Mouse (Mus musculus): ENCODE data around the gene Pilrb2. TPM values are rescaled to one million over a fixed set of nuclear protein-coding genes. Genes with fewer than 3 reads are reported as not detected.
"Not testable (repeated sequence)": the region's sequence is repeated elsewhere in the genome, so short reads cannot be mapped to it uniquely, and the experiment has no call there.

Pilrb2 gene
- polyA plus RNA-seq, 2 experiments, result 0.13 TPM; not detected in 1

DNA sequence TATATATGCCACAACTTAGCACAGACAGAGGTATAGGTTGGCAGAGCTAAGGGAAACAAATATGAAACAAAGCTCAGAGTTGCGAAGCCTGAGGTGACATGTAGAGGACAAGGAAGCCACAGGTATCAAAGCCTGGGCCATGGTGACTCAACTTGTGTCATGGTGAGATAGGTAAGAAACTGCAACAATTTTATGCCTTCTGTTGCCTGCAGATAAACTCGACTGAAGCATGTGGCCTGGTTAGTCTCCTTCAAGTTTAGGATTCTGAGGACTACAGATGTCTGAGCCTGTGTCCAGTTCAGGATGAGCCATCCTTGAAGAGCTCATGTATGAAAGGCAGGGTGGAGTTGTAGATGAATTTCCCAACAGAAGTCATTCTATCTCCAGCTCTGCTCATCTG, 3.4 kb upstream of the Pilrb2 start:
- no peak overlapping the region for H3K9ac ChIP-seq (ENCODE audit: low read depth, low read length, severe bottlenecking)
- no peaks in the 10 kb centered on the region for H3K9me3 ChIP-seq (ENCODE audit: control insufficient read depth, low read length)
- no peak overlapping the region for H3K27ac ChIP-seq (replicated peaks; ENCODE audit: low read depth, low read length)
- ATAC-seq (ENCODE audit: low FRiP score, low read depth) (no peak), DNase-seq (ENCODE audit: low spot score) (no peak)
- no peaks in the 10 kb centered on the region for H3K36me3 ChIP-seq (ENCODE audit: control insufficient read depth, insufficient read depth, low read length)
- 89% methylated on average over 2 of the region's 2 CpGs for WGBS
- H3K4me1 ChIP-seq (ENCODE audit: control insufficient read depth, insufficient read depth, low read length), result no peaks in the 10 kb centered on the region
- no peak overlapping the region for H3K4me3 ChIP-seq (replicated peaks; ENCODE audit: low read length)
- no peak for TF ChIP-seq POLR2A (IDR thresholded peaks at IDR 0.05; ENCODE audit: borderline replicate concordance, extremely low read depth, insufficient read depth, insufficient read length)
- H3K4me2 ChIP-seq (replicated peaks; ENCODE audit: low read depth, low read length, severe bottlenecking), result no peak overlapping the region
- no peaks in the 10 kb centered on the region for H3K27me3 ChIP-seq (ENCODE audit: control insufficient read depth, insufficient read depth, low read length)

GRCm38 (mm10) chr5:137872381-137872702, 727 bp upstream of the Pilrb2 start:
- not testable (repeated sequence) for H3K36me3 ChIP-seq (ENCODE audit: control insufficient read depth, insufficient read depth, low read length); H3K9ac ChIP-seq (ENCODE audit: low read depth, low read length, severe bottlenecking); H3K4me3 ChIP-seq (replicated peaks; ENCODE audit: low read length); ATAC-seq (ENCODE audit: low FRiP score, low read depth); H3K4me2 ChIP-seq (replicated peaks; ENCODE audit: low read depth, low read length, severe bottlenecking); H3K4me1 ChIP-seq (ENCODE audit: control insufficient read depth, insufficient read depth, low read length); H3K27ac ChIP-seq (replicated peaks; ENCODE audit: low read depth, low read length); H3K27me3 ChIP-seq (ENCODE audit: control insufficient read depth, insufficient read depth, low read length); DNase-seq (ENCODE audit: low spot score); H3K9me3 ChIP-seq (ENCODE audit: control insufficient read depth, low read length)
- WGBS, result 20% methylated on average over 1 of the region's 1 CpGs

DNA sequence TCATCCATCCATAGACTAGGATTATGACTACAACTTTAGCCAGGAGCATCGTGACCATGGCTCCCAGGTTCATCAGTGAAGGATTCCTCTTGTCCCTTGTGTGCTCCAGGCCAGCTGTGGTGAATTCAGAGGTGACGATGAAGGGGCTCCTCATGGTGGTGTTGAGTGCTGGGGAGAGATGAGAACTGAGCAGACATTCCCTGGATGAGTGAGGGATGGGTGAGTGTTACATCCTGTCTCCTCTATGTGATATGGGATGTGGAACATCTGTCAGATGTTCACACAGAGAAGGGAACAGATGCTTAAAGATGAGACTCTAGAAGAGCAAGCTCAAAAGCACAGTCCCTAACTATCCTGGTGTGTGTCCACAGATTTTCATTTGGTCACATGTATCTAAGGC, 3.0 kb downstream of the Pilrb2 start:
- ATAC-seq (ENCODE audit: low FRiP score, low read depth); H3K9me3 ChIP-seq (ENCODE audit: control insufficient read depth, low read length); H3K9ac ChIP-seq (ENCODE audit: low read depth, low read length, severe bottlenecking); H3K27me3 ChIP-seq (ENCODE audit: control insufficient read depth, insufficient read depth, low read length); H3K4me2 ChIP-seq (replicated peaks; ENCODE audit: low read depth, low read length, severe bottlenecking); H3K4me1 ChIP-seq (ENCODE audit: control insufficient read depth, insufficient read depth, low read length); H3K4me3 ChIP-seq (replicated peaks; ENCODE audit: low read length); DNase-seq (ENCODE audit: low spot score); H3K36me3 ChIP-seq (ENCODE audit: control insufficient read depth, insufficient read depth, low read length); H3K27ac ChIP-seq (replicated peaks; ENCODE audit: low read depth, low read length): not testable (repeated sequence)
- WGBS, result 61% methylated on average over 2 of the region's 2 CpGs

DNA sequence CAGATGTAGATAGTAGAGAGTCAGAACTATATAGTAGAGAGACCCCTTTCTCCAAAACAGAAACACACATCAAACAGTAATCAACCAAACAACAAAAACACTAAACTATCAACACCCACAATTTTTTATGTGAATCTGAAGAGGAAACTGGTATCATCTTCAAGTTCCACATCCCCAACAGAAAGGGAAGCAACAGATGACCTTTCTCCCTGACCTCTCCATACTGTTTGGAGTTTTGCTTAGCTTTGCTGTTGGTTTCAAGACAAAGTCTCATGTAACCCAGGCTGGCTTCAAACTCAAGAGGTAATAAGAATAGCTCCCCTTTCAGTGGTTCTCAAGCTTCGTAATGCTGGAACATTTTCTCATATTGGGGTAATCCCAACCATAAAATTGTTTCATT, 7.6 kb downstream of the Pilrb2 start:
- H3K4me3 ChIP-seq (replicated peaks; ENCODE audit: low read length); H3K36me3 ChIP-seq (ENCODE audit: control insufficient read depth, insufficient read depth, low read length); H3K4me2 ChIP-seq (replicated peaks; ENCODE audit: low read depth, low read length, severe bottlenecking); ATAC-seq (ENCODE audit: low FRiP score, low read depth); H3K4me1 ChIP-seq (ENCODE audit: control insufficient read depth, insufficient read depth, low read length); H3K27ac ChIP-seq (replicated peaks; ENCODE audit: low read depth, low read length); H3K27me3 ChIP-seq (ENCODE audit: control insufficient read depth, insufficient read depth, low read length); H3K9ac ChIP-seq (ENCODE audit: low read depth, low read length, severe bottlenecking); DNase-seq (ENCODE audit: low spot score); H3K9me3 ChIP-seq (ENCODE audit: control insufficient read depth, low read length): not testable (repeated sequence)
- WGBS, result 85% methylated on average over 1 of the region's 1 CpGs

- H3K4me1 ChIP-seq (ENCODE audit: control insufficient read depth, insufficient read depth, low read length); H3K9me3 ChIP-seq (ENCODE audit: control insufficient read depth, low read length); DNase-seq (ENCODE audit: low spot score); H3K9ac ChIP-seq (ENCODE audit: low read depth, low read length, severe bottlenecking); H3K27ac ChIP-seq (replicated peaks; ENCODE audit: low read depth, low read length); ATAC-seq (ENCODE audit: low FRiP score, low read depth); H3K27me3 ChIP-seq (ENCODE audit: control insufficient read depth, insufficient read depth, low read length); H3K36me3 ChIP-seq (ENCODE audit: control insufficient read depth, insufficient read depth, low read length); H3K4me3 ChIP-seq (replicated peaks; ENCODE audit: low read length); H3K4me2 ChIP-seq (replicated peaks; ENCODE audit: low read depth, low read length, severe bottlenecking): not testable (repeated sequence)
- WGBS, result 70% methylated on average over 2 of the region's 2 CpGs
Observed at GRCm38 (mm10) chr5:137857960-137858710, 13.5 kb downstream of the Pilrb2 start, which contains the start of gene Pilrb1. Gene Pilrb1, minus strand, starts transcription at chr5:137858106.

DNA sequence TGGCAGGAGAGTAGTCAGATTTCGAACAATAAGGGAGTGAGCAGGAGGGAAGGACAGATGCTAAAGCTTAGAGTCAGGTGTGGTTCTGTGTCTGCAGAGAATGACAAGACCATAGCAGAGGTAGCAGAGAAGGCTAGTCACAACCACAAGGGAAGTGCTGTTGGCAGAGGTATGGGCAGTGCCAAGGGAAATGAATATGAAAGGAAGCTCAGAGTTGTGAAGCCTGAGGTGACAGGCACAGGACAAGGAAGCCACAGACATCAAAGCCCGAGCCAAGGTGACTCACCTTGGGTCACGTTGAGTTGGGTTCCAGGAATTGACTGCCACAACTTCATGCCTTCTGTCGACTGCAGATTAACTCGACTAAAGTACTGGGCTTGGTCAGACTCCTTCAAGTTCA, 14.7 kb downstream of the Pilrb2 start:
- not testable (repeated sequence) for H3K4me3 ChIP-seq (replicated peaks; ENCODE audit: low read length)

GRCm38 (mm10) chr5:137854907-137855306, 16.7 kb downstream of the Pilrb2 start:
- H3K27ac ChIP-seq (replicated peaks; ENCODE audit: low read depth, low read length); ATAC-seq (ENCODE audit: low FRiP score, low read depth); DNase-seq (ENCODE audit: low spot score): not testable (repeated sequence)

More for the DNA sequence above, 14.7 kb downstream of the Pilrb2 start:
- WGBS, result 69% methylated on average over 4 of the region's 5 CpGs
- DNase-seq (ENCODE audit: low spot score); H3K27ac ChIP-seq (replicated peaks; ENCODE audit: low read depth, low read length); ATAC-seq (ENCODE audit: low FRiP score, low read depth); H3K9me3 ChIP-seq (ENCODE audit: control insufficient read depth, low read length); H3K9ac ChIP-seq (ENCODE audit: low read depth, low read length, severe bottlenecking); H3K36me3 ChIP-seq (ENCODE audit: control insufficient read depth, insufficient read depth, low read length); H3K4me2 ChIP-seq (replicated peaks; ENCODE audit: low read depth, low read length, severe bottlenecking); H3K4me1 ChIP-seq (ENCODE audit: control insufficient read depth, insufficient read depth, low read length); H3K27me3 ChIP-seq (ENCODE audit: control insufficient read depth, insufficient read depth, low read length): not testable (repeated sequence)

DNA sequence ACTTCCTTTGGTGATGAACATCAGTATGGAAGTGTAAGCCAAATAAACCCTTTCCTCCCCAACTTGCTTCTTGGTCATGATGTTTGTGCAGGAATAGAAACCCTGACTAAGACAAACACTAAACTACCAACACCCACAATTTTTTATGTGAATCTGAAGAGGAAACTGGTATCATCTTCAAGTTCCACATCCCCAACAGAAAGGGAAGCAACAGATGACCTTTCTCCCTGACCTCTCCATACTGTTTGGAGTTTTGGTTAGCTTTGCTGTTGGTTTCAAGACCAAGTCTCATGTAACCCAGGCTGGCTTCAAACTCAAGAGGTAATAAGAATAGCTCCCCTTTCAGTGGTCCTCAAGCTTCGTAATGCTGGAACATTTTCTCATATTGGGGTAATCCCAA, 21.3 kb downstream of the Pilrb2 start:
- H3K27me3 ChIP-seq (ENCODE audit: control insufficient read depth, insufficient read depth, low read length); ATAC-seq (ENCODE audit: low FRiP score, low read depth); H3K9ac ChIP-seq (ENCODE audit: low read depth, low read length, severe bottlenecking); H3K4me3 ChIP-seq (replicated peaks; ENCODE audit: low read length); H3K36me3 ChIP-seq (ENCODE audit: control insufficient read depth, insufficient read depth, low read length); DNase-seq (ENCODE audit: low spot score); H3K9me3 ChIP-seq (ENCODE audit: control insufficient read depth, low read length); H3K4me2 ChIP-seq (replicated peaks; ENCODE audit: low read depth, low read length, severe bottlenecking); H3K4me1 ChIP-seq (ENCODE audit: control insufficient read depth, insufficient read depth, low read length); H3K27ac ChIP-seq (replicated peaks; ENCODE audit: low read depth, low read length): not testable (repeated sequence)
- WGBS, result 79% methylated on average over 1 of the region's 1 CpGs

More at GRCm38 (mm10) chr5:137854907-137855306, 16.7 kb downstream of the Pilrb2 start:
- H3K9me3 ChIP-seq (ENCODE audit: control insufficient read depth, low read length); H3K4me1 ChIP-seq (ENCODE audit: control insufficient read depth, insufficient read depth, low read length); H3K4me3 ChIP-seq (replicated peaks; ENCODE audit: low read length); H3K27me3 ChIP-seq (ENCODE audit: control insufficient read depth, insufficient read depth, low read length); H3K36me3 ChIP-seq (ENCODE audit: control insufficient read depth, insufficient read depth, low read length); H3K4me2 ChIP-seq (replicated peaks; ENCODE audit: low read depth, low read length, severe bottlenecking); H3K9ac ChIP-seq (ENCODE audit: low read depth, low read length, severe bottlenecking): not testable (repeated sequence)
- 71% methylated on average over 3 of the region's 3 CpGs for WGBS

All from limb, embryonic 14.5 days (tissue).